Mouse (Mus musculus): ENCODE data around the gene Izumo4. TPM values are rescaled to one million over a fixed set of nuclear protein-coding genes. Genes with fewer than 3 reads are reported as not detected.

Gene Izumo4
- polyA plus RNA-seq, 1 experiment from 2014 or later: 23.6 TPM

- Histone ChIP-seq H3K9me3 (ENCODE audit: control insufficient read depth, low read length) (no peaks in the 10 kb centered on the region), H3K4me3 (ENCODE audit: low read length) (no peak overlapping the region), H3K9ac (ENCODE audit: low read length) (no peak overlapping the region), H3K4me1 (replicated peaks; ENCODE audit: control insufficient read depth, insufficient read depth, low read length) (peaks cover 11% of the 10 kb centered on the region), H3K4me2 (ENCODE audit: low read depth, low read length) (no peak overlapping the region), H3K36me3 (ENCODE audit: control insufficient read depth, insufficient read depth, low read length) (peaks cover 17% of the 10 kb centered on the region), H3K27me3 (ENCODE audit: control insufficient read depth, insufficient read depth, low read depth, low read length) (no peaks in the 10 kb centered on the region), H3K27ac (ENCODE audit: low read length) (no peak overlapping the region)
- ATAC-seq (ENCODE audit: low read depth): no peak
- WGBS: 96% methylated on average over 1 of the region's 1 CpGs
These were observed 18.3 kb upstream of the Izumo4 start for GRCm38 (mm10) chr10:80683647-80684046.

- Histone ChIP-seq H3K4me3 (ENCODE audit: low read length) (no peak overlapping the region), H3K27ac (ENCODE audit: low read length) (no peak overlapping the region), H3K27me3 (ENCODE audit: control insufficient read depth, insufficient read depth, low read depth, low read length) (no peaks in the 10 kb centered on the region), H3K9me3 (ENCODE audit: control insufficient read depth, low read length) (no peaks in the 10 kb centered on the region), H3K9ac (ENCODE audit: low read length) (no peak overlapping the region), H3K4me2 (ENCODE audit: low read depth, low read length) (no peak overlapping the region), H3K36me3 (ENCODE audit: control insufficient read depth, insufficient read depth, low read length) (peaks cover 19% of the 10 kb centered on the region), H3K4me1 (replicated peaks; ENCODE audit: control insufficient read depth, insufficient read depth, low read length) (peaks cover 5% of the 10 kb centered on the region)
- no peak; the same call in 1 of the 2 replicates for ATAC-seq (ENCODE audit: low read depth)
- WGBS: 62% methylated on average over 6 of the region's 6 CpGs
These were observed 17.8 kb upstream of the Izumo4 start for GRCm38 (mm10) chr10:80684214-80684613.

- Histone ChIP-seq H3K9ac (ENCODE audit: low read length) (no peak overlapping the region), H3K9me3 (ENCODE audit: control insufficient read depth, low read length) (no peaks in the 10 kb centered on the region), H3K36me3 (ENCODE audit: control insufficient read depth, insufficient read depth, low read length) (peaks cover 24% of the 10 kb centered on the region), H3K4me3 (ENCODE audit: low read length) (no peak overlapping the region), H3K4me2 (ENCODE audit: low read depth, low read length) (no peak overlapping the region), H3K27ac (ENCODE audit: low read length) (no peak overlapping the region), H3K27me3 (ENCODE audit: control insufficient read depth, insufficient read depth, low read depth, low read length) (no peaks in the 10 kb centered on the region), H3K4me1 (replicated peaks; ENCODE audit: control insufficient read depth, insufficient read depth, low read length) (no peaks in the 10 kb centered on the region)
- no peak for ATAC-seq (ENCODE audit: low read depth)
- WGBS: 81% methylated on average over 4 of the region's 4 CpGs
These were observed 17.0 kb upstream of the Izumo4 start for GRCm38 (mm10) chr10:80684984-80685383.

- Histone ChIP-seq H3K4me2 (ENCODE audit: low read depth, low read length) (no peak overlapping the region), H3K27ac (ENCODE audit: low read length) (no peak overlapping the region), H3K27me3 (ENCODE audit: control insufficient read depth, insufficient read depth, low read depth, low read length) (no peaks in the 10 kb centered on the region), H3K9me3 (ENCODE audit: control insufficient read depth, low read length) (no peaks in the 10 kb centered on the region), H3K36me3 (ENCODE audit: control insufficient read depth, insufficient read depth, low read length) (peaks cover 27% of the 10 kb centered on the region), H3K4me3 (ENCODE audit: low read length) (no peak overlapping the region), H3K4me1 (replicated peaks; ENCODE audit: control insufficient read depth, insufficient read depth, low read length) (no peaks in the 10 kb centered on the region), H3K9ac (ENCODE audit: low read length) (no peak overlapping the region)
- no peak for ATAC-seq (ENCODE audit: low read depth)
- 90% methylated on average over 3 of the region's 3 CpGs for WGBS
These were observed 15.4 kb upstream of the Izumo4 start for GRCm38 (mm10) chr10:80686617-80687016.

GRCm38 (mm10) chr10:80687850-80688249, 14.1 kb upstream of the Izumo4 start:
- Histone ChIP-seq H3K9me3 (ENCODE audit: control insufficient read depth, low read length) (no peaks in the 10 kb centered on the region), H3K36me3 (ENCODE audit: control insufficient read depth, insufficient read depth, low read length) (peaks cover 27% of the 10 kb centered on the region), H3K27ac (ENCODE audit: low read length) (no peak overlapping the region), H3K4me1 (replicated peaks; ENCODE audit: control insufficient read depth, insufficient read depth, low read length) (no peaks in the 10 kb centered on the region), H3K4me3 (ENCODE audit: low read length) (no peak overlapping the region), H3K27me3 (ENCODE audit: control insufficient read depth, insufficient read depth, low read depth, low read length) (no peaks in the 10 kb centered on the region), H3K4me2 (ENCODE audit: low read depth, low read length) (no peak overlapping the region), H3K9ac (ENCODE audit: low read length) (no peak overlapping the region)
- WGBS: 25% methylated on average over 5 of the region's 5 CpGs
- peak; percentile 82 for ATAC-seq (ENCODE audit: low read depth)

- H3K9ac ChIP-seq (ENCODE audit: low read length): no peak overlapping the region
- H3K27me3 ChIP-seq (ENCODE audit: control insufficient read depth, insufficient read depth, low read depth, low read length): no peaks in the 10 kb centered on the region
- 73% methylated on average over 14 of the region's 14 CpGs for WGBS
- peaks cover 19% of the 10 kb centered on the region for H3K4me1 ChIP-seq (replicated peaks; ENCODE audit: control insufficient read depth, insufficient read depth, low read length)
- ATAC-seq (ENCODE audit: low read depth): no peak
- no peak overlapping the region for H3K4me2 ChIP-seq (ENCODE audit: low read depth, low read length)
- H3K9me3 ChIP-seq (ENCODE audit: control insufficient read depth, low read length): no peaks in the 10 kb centered on the region
- peaks cover 12% of the 10 kb centered on the region for H3K36me3 ChIP-seq (ENCODE audit: control insufficient read depth, insufficient read depth, low read length)
- H3K27ac ChIP-seq (ENCODE audit: low read length): no peak overlapping the region
- H3K4me3 ChIP-seq (ENCODE audit: low read length): no peak overlapping the region
These were observed 9.5 kb upstream of the Izumo4 start for GRCm38 (mm10) chr10:80692249-80693165.

GRCm38 (mm10) chr10:80693401-80694045, 8.5 kb upstream of the Izumo4 start:
- Histone ChIP-seq H3K9ac (ENCODE audit: low read length) (no peak overlapping the region), H3K4me1 (replicated peaks; ENCODE audit: control insufficient read depth, insufficient read depth, low read length) (peaks cover 19% of the 10 kb centered on the region), H3K36me3 (ENCODE audit: control insufficient read depth, insufficient read depth, low read length) (peaks cover 11% of the 10 kb centered on the region), H3K27me3 (ENCODE audit: control insufficient read depth, insufficient read depth, low read depth, low read length) (no peaks in the 10 kb centered on the region), H3K27ac (ENCODE audit: low read length) (no peak overlapping the region), H3K9me3 (ENCODE audit: control insufficient read depth, low read length) (no peaks in the 10 kb centered on the region), H3K4me3 (ENCODE audit: low read length) (no peak overlapping the region), H3K4me2 (ENCODE audit: low read depth, low read length) (no peak overlapping the region)
- 80% methylated on average over 12 of the region's 12 CpGs for WGBS
- no peak for ATAC-seq (ENCODE audit: low read depth)

GRCm38 (mm10) chr10:80694159-80694938, 7.6 kb upstream of the Izumo4 start:
- Histone ChIP-seq H3K4me3 (ENCODE audit: low read length) (no peak overlapping the region), H3K4me1 (replicated peaks; ENCODE audit: control insufficient read depth, insufficient read depth, low read length) (peaks cover 19% of the 10 kb centered on the region), H3K36me3 (ENCODE audit: control insufficient read depth, insufficient read depth, low read length) (peaks cover 7% of the 10 kb centered on the region), H3K9me3 (ENCODE audit: control insufficient read depth, low read length) (no peaks in the 10 kb centered on the region), H3K27me3 (ENCODE audit: control insufficient read depth, insufficient read depth, low read depth, low read length) (no peaks in the 10 kb centered on the region), H3K4me2 (ENCODE audit: low read depth, low read length) (no peak overlapping the region), H3K27ac (ENCODE audit: low read length) (peak overlapping the region; percentile 59), H3K9ac (ENCODE audit: low read length) (no peak overlapping the region)
- 84% methylated on average over 13 of the region's 13 CpGs for WGBS
- no peak for ATAC-seq (ENCODE audit: low read depth)

- WGBS: 38% methylated on average over 2 of the region's 2 CpGs
- ATAC-seq (ENCODE audit: low read depth): peak; percentile 55
- Histone ChIP-seq H3K4me1 (replicated peaks; ENCODE audit: control insufficient read depth, insufficient read depth, low read length) (peaks cover 24% of the 10 kb centered on the region), H3K9ac (ENCODE audit: low read length) (no peak overlapping the region), H3K4me3 (ENCODE audit: low read length) (no peak overlapping the region), H3K9me3 (ENCODE audit: control insufficient read depth, low read length) (no peaks in the 10 kb centered on the region), H3K36me3 (ENCODE audit: control insufficient read depth, insufficient read depth, low read length) (peaks cover 3% of the 10 kb centered on the region; the same call in 1 of the 2 replicates), H3K27ac (ENCODE audit: low read length) (peak overlapping the region; percentile 59), H3K27me3 (ENCODE audit: control insufficient read depth, insufficient read depth, low read depth, low read length) (no peaks in the 10 kb centered on the region), H3K4me2 (ENCODE audit: low read depth, low read length) (no peak overlapping the region)
These were observed 6.8 kb upstream of the Izumo4 start for GRCm38 (mm10) chr10:80695186-80695585.

Data from lung, embryonic 16.5 days (tissue).